Mouse (Mus musculus) limb, embryonic 15.5 days (tissue): ENCODE measurements around the gene Rab3b. TPM values are rescaled to one million over a fixed set of nuclear protein-coding genes. Genes with fewer than 3 reads are reported as not detected.

Experiments used
- ATAC-seq: fragments of 200-750 bp; cut with Nextera tagmentation; 2 replicates; pipeline ENCODE4 v1.8.0; 2017; ENCODE audit warnings: low read depth, moderate TSS enrichment; ENCODE audit not compliant: insufficient number of reproducible peaks, low FRiP score, low TSS enrichment
- H3K27ac ChIP-seq: fragments of 300-500 bp; sonication (generic); 2 replicates; pipeline ENCODE4 v1.5.1; 2015; ENCODE audit warnings: moderate library complexity, mild to moderate bottlenecking, inconsistent platforms
- H3K27me3 ChIP-seq: fragments of 300-500 bp; sonication (generic); 2 replicates; pipeline ENCODE4 v1.6.1; 2015; ENCODE audit warnings: inconsistent platforms
- H3K36me3 ChIP-seq: fragments of 300-500 bp; sonication (generic); 2 replicates; pipeline ENCODE4 v1.6.1; 2015; ENCODE audit warnings: inconsistent platforms
- H3K4me1 ChIP-seq: fragments of 300-500 bp; sonication (generic); 2 replicates; pipeline ENCODE4 v1.6.1; 2015; ENCODE audit warnings: inconsistent platforms
- H3K4me2 ChIP-seq: fragments of 300-500 bp; sonication (generic); 2 replicates; pipeline ENCODE4 v1.6.1; 2015; ENCODE audit warnings: mild to moderate bottlenecking, inconsistent platforms
- H3K4me3 ChIP-seq: fragments of 300-500 bp; sonication (generic); 2 replicates; pipeline ENCODE4 v1.5.1; 2015; ENCODE audit warnings: mild to moderate bottlenecking, inconsistent platforms
- H3K9ac ChIP-seq: fragments of 300-500 bp; sonication (generic); 2 replicates; pipeline ENCODE4 v1.6.1; 2015; ENCODE audit warnings: inconsistent platforms
- H3K9me3 ChIP-seq: fragments of 300-500 bp; sonication (generic); 2 replicates; pipeline ENCODE4 v1.6.1; 2016; ENCODE audit warnings: inconsistent platforms
- WGBS: fragments of 180-500 bp; shearing (Covaris S2); methylation state at CpG from one replicate; pipeline ENCODE4 v1.1.7; 2015; 5-methylcytosine and 5-hydroxymethylcytosine counted together
- polyA plus RNA-seq: library from polyadenylated mRNA; unstranded; fragments of >200 nt; fragmentation: Nextera tagmentation; extraction: Ambion mirVana; gene quantifications from 2 replicates; pipeline ENCODE4 v1.2.1, GENCODE M21; 2015

Rab3b gene
- polyA plus RNA-seq, 1 experiment from 2014 or later: 12.3 TPM

- no peak overlapping the region for H3K4me2 ChIP-seq
- H3K9me3 ChIP-seq: no peaks in the 10 kb centered on the region
- no peaks in the 10 kb centered on the region for H3K27me3 ChIP-seq
- no peak overlapping the region for H3K27ac ChIP-seq
- H3K4me3 ChIP-seq: no peak overlapping the region
- WGBS: 77% methylated on average over 5 of the region's 5 CpGs
- ATAC-seq: no peak
- peaks cover 11% of the 10 kb centered on the region for H3K4me1 ChIP-seq
- H3K36me3 ChIP-seq: 0 out of 2 replicates have a peak, but pooled peaks cover 4% of the 10 kb centered on the region
- no peak overlapping the region for H3K9ac ChIP-seq
Measured at GRCm38 (mm10) chr4:108845824-108846569, 32.9 kb upstream of the Rab3b start.

DNA sequence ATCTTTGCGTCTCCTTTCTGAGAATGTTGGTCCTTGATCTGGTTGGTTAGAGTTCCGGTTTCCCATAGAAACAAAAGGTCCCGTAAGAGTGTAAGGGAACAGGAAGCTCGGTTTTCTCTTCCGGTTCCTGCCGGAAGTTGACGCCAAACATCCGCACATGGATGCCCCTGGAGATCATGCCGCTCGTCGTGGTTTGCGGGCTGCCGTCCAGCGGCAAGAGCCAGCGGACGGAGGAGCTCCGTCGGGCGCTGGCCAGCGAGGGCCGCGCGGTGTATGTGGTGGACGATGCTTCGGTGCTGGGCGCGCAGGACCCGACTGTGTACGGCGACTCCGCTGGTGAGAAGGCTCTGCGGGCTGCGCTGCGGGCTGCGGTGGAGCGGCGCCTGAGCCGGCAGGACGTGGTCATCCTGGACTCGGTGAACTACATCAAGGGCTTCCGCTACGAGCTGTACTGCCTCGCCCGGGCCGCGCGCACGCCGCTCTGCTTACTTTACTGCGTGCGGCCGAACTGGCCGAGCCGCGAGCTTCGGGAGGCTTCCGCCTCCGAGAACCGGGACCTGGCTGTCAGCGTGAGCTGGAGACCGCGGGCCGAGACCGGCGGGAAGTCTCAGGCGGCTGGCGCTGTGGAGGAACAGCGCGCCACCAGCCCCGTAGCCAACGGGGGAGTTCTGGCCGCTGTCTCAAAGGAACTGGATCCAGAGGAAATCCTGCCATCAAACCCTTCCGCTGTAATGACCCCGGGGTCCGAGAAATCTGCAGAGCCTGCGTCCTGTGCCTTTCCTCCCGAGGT, 31.0 kb upstream of the Rab3b start, which contains the start of gene Kti12:
Kti12 (plus strand) TSS at position 71 of the 790 bp plus-strand sequence.
- ATAC-seq: peak; percentile 81; the same call in 1 of the 2 replicates
- under 1% methylated on average over 77 of the region's 77 CpGs for WGBS
- H3K27me3 ChIP-seq: no peaks in the 10 kb centered on the region

GRCm38 (mm10) chr4:108848505-108848848, 30.4 kb upstream of the Rab3b start, which contains the start of gene A730015C16Rik:
TSS of gene A730015C16Rik (minus strand) at chr4:108848619.
- H3K4me3 ChIP-seq: peak within 1 kb of the TSS; percentile 89
- H3K9me3 ChIP-seq: no peaks in the 10 kb centered on the region
- H3K4me2 ChIP-seq: peak within 1 kb of the TSS; percentile 84
- H3K36me3 ChIP-seq: 0 out of 2 replicates have a peak, but pooled peaks cover 6% of the 10 kb centered on the region
- H3K9ac ChIP-seq: peak within 1 kb of the TSS; percentile 76
- 0 out of 2 replicates have a peak, but pooled peaks have one; percentile 7 for ATAC-seq
- H3K4me1 ChIP-seq: peaks cover 11% of the 10 kb centered on the region
- H3K27ac ChIP-seq: peak within 1 kb of the TSS; percentile 90
- no peaks in the 10 kb centered on the region for H3K27me3 ChIP-seq
- WGBS: 8% methylated on average over 20 of the region's 20 CpGs

More for the DNA sequence above, 31.0 kb upstream of the Rab3b start, which contains the start of gene Kti12:
- Histone ChIP-seq H3K9me3 (no peaks in the 10 kb centered on the region), H3K9ac (peak within 1 kb of the TSS; percentile 76), H3K27ac (peak within 1 kb of the TSS; percentile 90), H3K36me3 (0 out of 2 replicates have a peak, but pooled peaks cover 4% of the 10 kb centered on the region), H3K4me3 (peak within 1 kb of the TSS; percentile 89), H3K4me2 (peak within 1 kb of the TSS; percentile 84), H3K4me1 (peaks cover 11% of the 10 kb centered on the region)

GRCm38 (mm10) chr4:108866806-108867205, 12.1 kb upstream of the Rab3b start:
- Histone ChIP-seq H3K4me3 (no peak overlapping the region), H3K4me1 (no peaks in the 10 kb centered on the region), H3K27ac (no peak overlapping the region), H3K9ac (no peak overlapping the region), H3K9me3 (no peaks in the 10 kb centered on the region), H3K36me3 (peaks cover 22% of the 10 kb centered on the region), H3K27me3 (no peaks in the 10 kb centered on the region), H3K4me2 (no peak overlapping the region)
- ATAC-seq: no peak
- WGBS: 89% methylated on average over 7 of the region's 7 CpGs

GRCm38 (mm10) chr4:108869730-108870374, 9.0 kb upstream of the Rab3b start:
- H3K27me3 ChIP-seq: no peaks in the 10 kb centered on the region
- H3K4me3 ChIP-seq: no peak overlapping the region
- H3K36me3 ChIP-seq: no peaks in the 10 kb centered on the region
- no peak for ATAC-seq
- no peaks in the 10 kb centered on the region for H3K9me3 ChIP-seq
- H3K27ac ChIP-seq: no peak overlapping the region
- no peak overlapping the region for H3K9ac ChIP-seq
- H3K4me1 ChIP-seq: no peaks in the 10 kb centered on the region
- WGBS: 33% methylated on average over 10 of the region's 10 CpGs
- H3K4me2 ChIP-seq: no peak overlapping the region

DNA sequence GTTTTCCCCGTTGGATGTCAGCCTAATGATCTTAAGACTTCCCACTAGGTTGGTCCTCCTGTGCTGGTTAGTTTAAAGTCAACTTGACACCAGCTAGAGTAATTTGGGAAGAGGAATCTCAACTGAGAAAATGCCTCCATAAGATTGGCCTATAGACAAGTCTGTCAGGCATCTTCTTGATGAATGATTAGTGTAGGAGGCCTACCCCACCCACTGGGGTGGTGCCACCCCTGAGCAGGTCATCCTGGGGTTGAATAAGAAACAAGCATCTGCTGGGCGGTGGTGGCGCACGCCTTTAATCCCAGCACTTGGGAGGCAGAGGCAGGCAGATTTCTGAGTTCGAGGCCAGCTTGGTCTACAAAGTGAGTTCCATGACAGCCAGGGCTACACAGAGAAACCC, 5.1 kb upstream of the Rab3b start:
- 83% methylated on average over 5 of the region's 5 CpGs for WGBS
- Histone ChIP-seq H3K9ac (no peak overlapping the region), H3K4me2 (no peak overlapping the region), H3K9me3 (no peaks in the 10 kb centered on the region), H3K4me1 (peaks cover 2% of the 10 kb centered on the region), H3K27ac (no peak overlapping the region), H3K4me3 (no peak overlapping the region), H3K27me3 (no peaks in the 10 kb centered on the region), H3K36me3 (no peaks in the 10 kb centered on the region)
- no peak for ATAC-seq

DNA sequence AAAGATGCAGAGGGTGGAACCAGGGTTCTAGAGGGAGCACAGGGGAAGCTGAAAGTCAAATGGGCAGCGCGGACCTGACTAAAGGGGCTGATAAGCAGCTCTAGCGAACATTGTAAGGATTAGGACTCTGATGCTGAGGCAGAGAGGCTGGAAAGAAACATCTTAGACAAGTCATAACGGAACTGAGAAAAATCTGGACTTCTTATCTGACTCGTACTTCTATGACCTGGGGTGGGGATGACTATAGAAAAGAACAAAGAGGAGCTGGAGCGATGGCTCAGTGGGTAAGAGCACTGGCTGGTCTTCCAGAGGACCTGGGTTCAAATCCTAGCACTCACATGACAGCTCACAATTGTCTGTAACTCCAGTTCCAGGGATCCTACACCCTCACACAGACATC, 962 bp upstream of the Rab3b start:
- no peaks in the 10 kb centered on the region for H3K9me3 ChIP-seq
- 0 out of 2 replicates have a peak, but pooled peaks cover 4% of the 10 kb centered on the region for H3K27me3 ChIP-seq
- WGBS: 71% methylated on average over 6 of the region's 6 CpGs
- no peak overlapping the region for H3K9ac ChIP-seq
- no peak overlapping the region for H3K27ac ChIP-seq
- no peak overlapping the region for H3K4me2 ChIP-seq
- peaks cover 12% of the 10 kb centered on the region for H3K4me1 ChIP-seq
- no peak overlapping the region for H3K4me3 ChIP-seq
- ATAC-seq: no peak
- H3K36me3 ChIP-seq: no peaks in the 10 kb centered on the region

DNA sequence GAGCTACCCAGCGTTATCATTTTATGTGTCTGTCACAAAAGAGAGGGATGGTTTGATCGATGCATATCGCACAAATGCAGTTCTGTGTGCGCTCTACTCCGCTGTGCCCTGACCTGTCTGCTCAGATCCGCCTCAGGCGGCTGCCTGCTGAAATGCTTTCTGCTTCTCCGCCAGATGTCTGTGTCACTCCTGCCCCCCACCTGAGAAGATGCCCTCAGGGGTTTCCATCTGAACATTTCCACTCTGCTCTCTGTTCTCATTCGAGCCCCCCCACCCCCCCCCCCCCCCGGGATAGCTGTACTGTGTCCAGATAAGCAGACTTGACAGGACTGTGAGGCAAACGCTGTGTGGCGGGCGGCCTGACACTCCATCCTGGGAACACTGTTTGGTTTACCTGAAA, 5.0 kb downstream of the Rab3b start:
- ATAC-seq: no peak
- no peaks in the 10 kb centered on the region for H3K36me3 ChIP-seq
- H3K9me3 ChIP-seq: no peaks in the 10 kb centered on the region
- H3K4me1 ChIP-seq: peaks cover 9% of the 10 kb centered on the region
- no peak overlapping the region for H3K4me3 ChIP-seq
- H3K9ac ChIP-seq: no peak overlapping the region
- WGBS: 47% methylated on average over 13 of the region's 13 CpGs
- no peak overlapping the region for H3K4me2 ChIP-seq
- 0 out of 2 replicates have a peak, but pooled peaks cover 4% of the 10 kb centered on the region for H3K27me3 ChIP-seq
- no peak overlapping the region for H3K27ac ChIP-seq

- Histone ChIP-seq H3K9ac (no peak overlapping the region), H3K4me1 (no peaks in the 10 kb centered on the region), H3K27ac (no peak overlapping the region), H3K27me3 (no peaks in the 10 kb centered on the region), H3K4me3 (no peak overlapping the region), H3K36me3 (no peaks in the 10 kb centered on the region), H3K9me3 (no peaks in the 10 kb centered on the region), H3K4me2 (no peak overlapping the region)
- no peak for ATAC-seq
- WGBS: 86% methylated on average over 4 of the region's 4 CpGs
Measured at GRCm38 (mm10) chr4:108887456-108887855, 8.6 kb downstream of the Rab3b start.

GRCm38 (mm10) chr4:108890876-108891275, 12.0 kb downstream of the Rab3b start:
- no peaks in the 10 kb centered on the region for H3K36me3 ChIP-seq
- no peaks in the 10 kb centered on the region for H3K27me3 ChIP-seq
- no peaks in the 10 kb centered on the region for H3K4me1 ChIP-seq
- no peak overlapping the region for H3K9ac ChIP-seq
- H3K9me3 ChIP-seq: no peaks in the 10 kb centered on the region
- no peak for ATAC-seq
- no peak overlapping the region for H3K27ac ChIP-seq
- WGBS: 87% methylated on average over 6 of the region's 6 CpGs
- H3K4me3 ChIP-seq: no peak overlapping the region
- H3K4me2 ChIP-seq: no peak overlapping the region

DNA sequence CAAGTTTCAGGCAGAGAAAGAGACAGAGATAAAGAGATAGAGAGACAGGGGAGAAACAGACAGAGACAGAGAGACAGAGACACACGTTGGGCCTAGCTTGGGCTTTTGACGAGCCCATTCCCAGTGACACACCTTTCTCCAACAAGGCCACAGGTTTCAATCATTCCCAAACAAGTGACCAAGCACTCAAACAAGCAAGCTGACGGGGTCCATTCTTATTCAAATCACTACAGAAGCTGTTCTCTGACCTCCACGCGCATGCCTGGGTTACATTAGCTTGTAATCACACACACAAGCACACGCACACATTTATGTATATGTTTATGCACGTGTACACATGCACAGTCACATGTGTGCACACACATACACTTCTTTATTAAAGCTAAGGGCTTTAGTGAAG, 21.6 kb downstream of the Rab3b start:
- 83% methylated on average over 7 of the region's 7 CpGs for WGBS
- H3K36me3 ChIP-seq: no peaks in the 10 kb centered on the region
- H3K4me1 ChIP-seq: no peaks in the 10 kb centered on the region
- H3K4me2 ChIP-seq: no peak overlapping the region
- no peak overlapping the region for H3K9ac ChIP-seq
- ATAC-seq: no peak
- H3K4me3 ChIP-seq: no peak overlapping the region
- H3K27ac ChIP-seq: no peak overlapping the region
- H3K27me3 ChIP-seq: no peaks in the 10 kb centered on the region
- no peaks in the 10 kb centered on the region for H3K9me3 ChIP-seq
